Mouse (Mus musculus) midbrain, embryonic 11.5 days (tissue): Measurements from ENCODE around the gene Slc9a9. TPM values are rescaled to one million over a fixed set of nuclear protein-coding genes. Genes with fewer than 3 reads are reported as not detected.

ENCODE experiments used
- ATAC-seq: fragments of 200-750 bp; cut with Nextera tagmentation; 2 replicates; pipeline ENCODE4 v1.8.0; 2017; ENCODE audit warnings: moderate TSS enrichment, moderate library complexity; ENCODE audit not compliant: low FRiP score
- DNase-seq: peaks from one replicate; pipeline ENCODE4 v3.0.0; 2015; ENCODE audit warnings: low spot score; ENCODE audit errors: missing footprints
- H3K27ac ChIP-seq: fragments of 300-500 bp; sonication (generic); 2 replicates; pipeline ENCODE4 v1.5.1; 2014; ENCODE audit warnings: low read depth, low read length
- H3K27me3 ChIP-seq: fragments of 300-500 bp; sonication (generic); 2 replicates; pipeline ENCODE4 v1.6.1; 2014; ENCODE audit warnings: mild to moderate bottlenecking, low read length, moderate library complexity, mixed read lengths; ENCODE audit not compliant: control insufficient read depth, insufficient read depth
- H3K36me3 ChIP-seq: fragments of 300-500 bp; sonication (generic); 2 replicates; pipeline ENCODE4 v1.6.1; 2014; ENCODE audit warnings: mild to moderate bottlenecking, low read length, moderate library complexity, mixed read lengths; ENCODE audit not compliant: control insufficient read depth, insufficient read depth
- H3K4me1 ChIP-seq: fragments of 300-500 bp; sonication (generic); 2 replicates; pipeline ENCODE4 v1.6.1; 2014; ENCODE audit warnings: low read length; ENCODE audit not compliant: control insufficient read depth, insufficient read depth
- H3K4me2 ChIP-seq: fragments of 300-500 bp; sonication (generic); 2 replicates; pipeline ENCODE4 v1.6.1; 2014; ENCODE audit warnings: mild to moderate bottlenecking, moderate library complexity
- H3K4me3 ChIP-seq: fragments of 300-500 bp; sonication (generic); 2 replicates; pipeline ENCODE4 v1.5.1; 2014; ENCODE audit warnings: low read depth, low read length
- H3K9ac ChIP-seq: fragments of 300-500 bp; sonication (generic); 2 replicates; pipeline ENCODE4 v1.6.1; 2014; ENCODE audit warnings: low read length
- H3K9me3 ChIP-seq: fragments of 300-500 bp; sonication (generic); 2 replicates; pipeline ENCODE4 v1.6.1; 2016; ENCODE audit warnings: low read length; ENCODE audit not compliant: control insufficient read depth
- WGBS: fragments of 180-500 bp; shearing (Covaris S2); extraction: QIAGEN DNeasy Blood & Tissue Kit; methylation state at CpG from one replicate; pipeline ENCODE4 v1.1.7; 2014; 5-methylcytosine and 5-hydroxymethylcytosine counted together
- polyA plus RNA-seq: library from polyadenylated mRNA; unstranded; fragments of >200 nt; fragmentation: Nextera tagmentation; extraction: Ambion mirVana; gene quantifications from 2 replicates; pipeline ENCODE4 v1.2.1, GENCODE M21; 2014

Slc9a9 gene
- polyA plus RNA-seq, 1 experiment from 2014 or later: 3.3 TPM

DNA sequence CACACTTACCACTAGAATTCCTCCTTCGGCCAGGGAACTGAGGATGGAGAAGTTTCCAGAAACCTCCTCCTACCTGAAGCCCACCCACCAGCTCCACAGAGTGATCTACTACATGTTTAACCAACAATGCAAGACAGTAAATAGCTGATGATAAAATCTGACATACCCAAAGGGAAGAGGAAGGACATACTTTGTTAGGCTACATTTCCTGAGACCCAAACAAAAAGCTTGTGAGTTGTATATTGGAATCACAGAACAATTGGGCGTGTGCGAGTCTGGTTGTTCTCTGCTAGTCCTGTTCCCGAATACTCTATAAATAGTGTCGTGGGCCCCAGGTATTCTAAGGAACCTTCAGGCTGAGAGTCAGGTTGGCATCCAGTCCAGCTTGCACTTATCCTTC lies 551.6 kb downstream of the Slc9a9 start:
- DNase-seq: no peak
- Histone ChIP-seq H3K4me3 (no peak overlapping the region), H3K4me2 (no peak overlapping the region), H3K27me3 (no peaks in the 10 kb centered on the region), H3K9ac (no peak overlapping the region), H3K9me3 (no peaks in the 10 kb centered on the region), H3K36me3 (no peaks in the 10 kb centered on the region), H3K27ac (no peak overlapping the region), H3K4me1 (no peaks in the 10 kb centered on the region)
- ATAC-seq: no peak
- WGBS: 93% methylated on average over 5 of the region's 5 CpGs

DNA sequence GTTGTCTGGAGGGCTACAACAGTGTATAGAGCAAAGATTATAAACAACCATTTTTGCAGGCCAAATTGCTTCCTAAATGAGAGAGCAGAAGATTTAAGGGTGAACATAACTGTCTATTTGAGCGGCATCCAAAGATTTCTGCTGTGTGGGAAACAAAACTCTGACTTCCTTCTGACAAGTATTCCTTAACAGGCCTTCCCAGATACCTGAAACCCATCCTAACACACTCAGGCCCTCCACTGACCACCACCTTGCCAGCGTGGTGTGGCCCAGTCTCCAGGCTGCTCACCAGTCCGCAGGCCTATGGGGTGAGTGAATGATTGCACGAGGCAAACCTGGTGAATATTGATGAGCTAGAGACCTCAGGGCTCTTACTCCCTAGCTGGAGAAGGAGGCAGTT lies 557.3 kb downstream of the Slc9a9 start:
- WGBS: 70% methylated on average over 4 of the region's 4 CpGs
- no peak for ATAC-seq

DNA sequence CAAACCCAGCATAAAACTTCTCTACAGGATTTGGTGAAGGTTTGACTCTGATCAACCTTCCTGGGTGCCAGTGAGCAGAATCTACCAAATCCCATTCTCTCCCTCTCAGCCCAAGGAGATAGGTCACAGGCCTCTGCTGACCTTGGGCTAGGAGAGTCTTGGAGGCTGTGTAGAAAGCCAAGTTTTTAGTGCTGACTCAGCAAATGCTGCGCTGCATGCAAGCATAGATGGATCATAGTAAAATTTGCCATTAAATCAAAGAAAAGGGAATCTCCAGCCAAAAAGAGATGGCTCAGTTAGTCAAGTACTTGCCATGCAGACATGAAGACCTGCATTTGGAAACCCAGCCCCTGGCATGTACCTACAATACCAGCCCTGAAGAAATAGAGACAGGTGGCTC lies 558.4 kb downstream of the Slc9a9 start:
- Histone ChIP-seq H3K9me3 (no peaks in the 10 kb centered on the region), H3K4me2 (no peak overlapping the region), H3K4me1 (no peaks in the 10 kb centered on the region), H3K27me3 (no peaks in the 10 kb centered on the region), H3K27ac (no peak overlapping the region), H3K4me3 (no peak overlapping the region), H3K9ac (no peak overlapping the region), H3K36me3 (no peaks in the 10 kb centered on the region)
- WGBS: 100% methylated on average over 1 of the region's 1 CpGs
- DNase-seq (no peak), ATAC-seq (no peak)

More for the DNA sequence above, 557.3 kb downstream of the Slc9a9 start:
- no peak overlapping the region for H3K4me2 ChIP-seq
- DNase-seq: no peak
- H3K9ac ChIP-seq: no peak overlapping the region
- no peak overlapping the region for H3K27ac ChIP-seq
- H3K4me1 ChIP-seq: no peaks in the 10 kb centered on the region
- H3K9me3 ChIP-seq: no peaks in the 10 kb centered on the region
- H3K36me3 ChIP-seq: no peaks in the 10 kb centered on the region
- H3K4me3 ChIP-seq: no peak overlapping the region
- H3K27me3 ChIP-seq: no peaks in the 10 kb centered on the region

DNA sequence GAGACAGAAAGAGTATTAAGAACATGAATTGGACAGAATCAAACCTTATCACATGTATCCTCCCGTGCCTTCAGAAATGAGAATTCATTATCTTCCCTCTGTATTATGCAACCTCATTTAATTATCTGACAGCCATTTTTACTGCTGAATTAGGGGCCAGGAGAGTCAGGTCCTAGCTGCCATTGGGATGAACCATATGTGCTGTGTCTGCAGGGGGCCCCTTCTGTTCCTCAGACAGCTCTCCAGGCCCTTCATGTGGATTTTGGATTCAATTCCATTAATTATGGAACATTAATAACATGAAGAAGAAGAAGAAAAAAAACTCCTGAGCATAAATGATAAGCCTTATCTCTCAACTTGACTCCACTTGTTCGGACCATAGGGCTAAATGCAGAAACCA lies 559.4 kb downstream of the Slc9a9 start:
- no peak for ATAC-seq
- Histone ChIP-seq H3K36me3 (no peaks in the 10 kb centered on the region), H3K4me1 (no peaks in the 10 kb centered on the region), H3K9me3 (no peaks in the 10 kb centered on the region), H3K4me3 (no peak overlapping the region), H3K27me3 (no peaks in the 10 kb centered on the region), H3K4me2 (no peak overlapping the region), H3K9ac (no peak overlapping the region), H3K27ac (no peak overlapping the region)
- 82% methylated on average over 2 of the region's 2 CpGs for WGBS
- no peak for DNase-seq

DNA sequence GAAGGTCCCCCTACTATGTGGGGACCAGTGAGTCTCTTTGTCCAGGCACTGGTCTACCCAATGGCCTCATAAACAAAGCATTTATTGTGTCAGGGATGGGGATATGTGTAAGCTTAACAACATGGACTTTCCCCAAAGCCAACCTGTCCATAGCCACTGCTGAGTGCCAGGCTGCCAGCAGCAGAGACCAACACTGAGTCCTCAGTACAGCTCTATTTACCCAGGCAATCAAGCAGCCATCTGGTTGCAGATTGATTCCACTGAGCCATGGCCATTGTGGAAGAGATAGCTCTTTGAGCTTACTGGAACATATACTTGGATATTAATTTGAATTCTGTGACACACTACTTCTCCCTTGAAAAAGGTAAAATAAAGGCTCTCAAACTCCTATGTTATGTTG lies 570.2 kb downstream of the Slc9a9 start:
- Histone ChIP-seq H3K27me3 (no peaks in the 10 kb centered on the region), H3K4me1 (no peaks in the 10 kb centered on the region), H3K9me3 (no peaks in the 10 kb centered on the region; the same call in 1 of the 2 replicates), H3K36me3 (no peaks in the 10 kb centered on the region), H3K4me2 (no peak overlapping the region), H3K4me3 (no peak overlapping the region), H3K27ac (no peak overlapping the region), H3K9ac (no peak overlapping the region)
- no peak for ATAC-seq
- DNase-seq: no peak

DNA sequence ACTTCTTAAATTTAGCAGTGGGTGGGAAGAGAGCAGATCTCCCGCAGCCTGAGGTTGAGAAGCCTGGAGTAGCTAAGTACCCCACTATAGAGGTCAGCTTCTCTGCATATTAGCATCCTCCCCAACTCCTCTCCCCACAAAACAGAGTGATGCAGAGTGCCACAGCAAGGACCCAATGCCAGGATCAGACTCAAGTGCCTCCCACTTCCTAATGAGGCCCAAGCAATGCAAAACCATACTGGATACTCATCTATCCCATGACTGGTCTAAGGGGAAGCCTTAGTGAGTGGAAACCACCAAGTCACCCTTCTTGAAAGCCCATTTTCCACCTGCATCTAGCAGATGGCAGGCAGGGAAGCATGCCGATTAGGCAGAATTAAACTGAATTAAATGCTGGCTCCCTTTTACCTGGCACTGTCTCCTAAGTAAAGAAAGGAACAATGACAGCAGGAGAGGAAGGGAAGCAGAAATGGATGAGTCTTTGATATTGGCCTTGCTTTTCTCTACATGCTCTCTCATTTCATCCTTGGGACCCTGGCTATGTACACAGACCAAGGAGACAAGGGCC lies 573.0 kb downstream of the Slc9a9 start:
- H3K4me3 ChIP-seq: no peak overlapping the region
- no peaks in the 10 kb centered on the region for H3K27me3 ChIP-seq
- WGBS: 94% methylated on average over 2 of the region's 2 CpGs
- ATAC-seq (no peak), DNase-seq (no peak)
- H3K9ac ChIP-seq: no peak overlapping the region
- no peaks in the 10 kb centered on the region for H3K9me3 ChIP-seq
- no peaks in the 10 kb centered on the region for H3K4me1 ChIP-seq
- no peaks in the 10 kb centered on the region for H3K36me3 ChIP-seq
- no peak overlapping the region for H3K4me2 ChIP-seq
- H3K27ac ChIP-seq: no peak overlapping the region

DNA sequence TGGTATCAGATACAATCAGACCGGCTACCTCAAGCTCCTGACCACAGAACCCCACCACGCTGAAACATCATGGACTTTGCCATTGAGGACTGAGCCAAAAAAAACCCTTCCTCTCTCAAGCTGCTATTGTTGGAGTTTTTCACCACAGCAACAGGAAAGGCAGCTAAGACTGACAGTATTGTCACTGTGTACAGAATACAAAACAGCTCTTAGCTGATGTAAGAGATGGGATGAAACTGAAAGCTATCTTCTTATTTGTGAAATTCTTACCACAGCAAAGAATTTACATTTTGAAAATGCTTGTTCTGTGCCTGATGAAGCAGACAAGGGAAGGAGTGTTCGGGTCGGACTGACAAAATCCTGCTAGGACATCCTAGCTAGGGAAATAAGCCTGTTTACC lies 584.5 kb downstream of the Slc9a9 start:
- no peak for ATAC-seq
- Histone ChIP-seq H3K4me3 (no peak overlapping the region), H3K36me3 (no peaks in the 10 kb centered on the region), H3K27ac (no peak overlapping the region), H3K4me1 (no peaks in the 10 kb centered on the region), H3K4me2 (no peak overlapping the region), H3K27me3 (no peaks in the 10 kb centered on the region), H3K9ac (no peak overlapping the region), H3K9me3 (no peaks in the 10 kb centered on the region)
- DNase-seq: no peak
- WGBS: 84% methylated on average over 4 of the region's 4 CpGs

DNA sequence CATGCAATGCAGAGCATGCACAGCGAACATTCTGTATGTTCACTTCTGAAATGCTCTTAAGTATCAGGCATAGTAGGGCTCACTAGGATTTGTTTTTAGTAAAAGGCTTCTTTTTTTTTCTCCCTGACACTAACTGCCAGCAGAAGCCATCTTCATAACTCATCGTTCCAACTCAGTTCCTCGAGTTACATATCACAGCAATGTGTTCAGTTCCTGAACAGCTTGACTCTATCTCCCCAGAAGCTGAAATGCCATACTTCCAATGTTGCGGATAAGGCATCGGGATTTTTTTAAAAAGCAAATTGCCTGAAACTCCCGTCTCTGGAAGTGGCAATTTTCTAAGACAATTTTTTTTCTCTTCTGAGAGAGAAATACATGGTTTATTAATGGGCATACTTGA lies 586.1 kb downstream of the Slc9a9 start:
- H3K4me1 ChIP-seq: no peaks in the 10 kb centered on the region
- 90% methylated on average over 6 of the region's 6 CpGs for WGBS

DNA sequence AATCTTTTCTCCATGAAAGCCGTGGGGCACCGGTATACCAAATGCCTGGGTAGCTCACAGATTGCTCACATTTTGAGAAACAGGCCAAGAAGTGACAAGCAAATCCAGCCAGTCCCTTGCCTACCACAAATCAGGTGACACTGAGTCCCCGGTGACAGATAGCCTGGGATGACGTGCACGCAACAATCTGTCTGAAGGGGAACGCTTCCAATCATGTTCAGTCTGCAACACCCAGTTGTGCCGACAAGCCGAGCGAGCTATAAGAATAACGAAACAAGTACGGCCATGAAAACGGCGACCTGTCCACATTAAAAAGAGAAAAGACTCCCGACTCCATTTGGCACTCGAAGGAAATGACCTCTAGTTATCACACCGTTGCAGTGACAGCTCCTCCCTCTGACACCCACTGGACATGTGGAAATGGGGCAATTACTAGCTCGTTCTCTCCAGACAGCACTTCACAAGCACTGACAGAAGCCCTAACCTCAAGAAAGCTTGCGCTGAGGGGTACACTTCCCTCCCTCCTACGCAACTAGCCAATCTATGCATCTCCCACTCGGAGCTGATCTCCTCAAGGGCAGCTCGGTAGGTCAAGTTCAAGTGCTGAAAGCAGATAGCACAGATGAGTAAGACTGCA lies 587.1 kb downstream of the Slc9a9 start:
- H3K27ac ChIP-seq: no peak overlapping the region
- H3K36me3 ChIP-seq: no peaks in the 10 kb centered on the region
- no peaks in the 10 kb centered on the region for H3K4me1 ChIP-seq
- no peak for ATAC-seq
- no peak overlapping the region for H3K9ac ChIP-seq
- 90% methylated on average over 21 of the region's 21 CpGs for WGBS
- H3K4me3 ChIP-seq: no peak overlapping the region
- DNase-seq: peak; percentile 31
- H3K4me2 ChIP-seq: no peak overlapping the region
- H3K9me3 ChIP-seq: no peaks in the 10 kb centered on the region
- no peaks in the 10 kb centered on the region for H3K27me3 ChIP-seq

More for the DNA sequence above, 586.1 kb downstream of the Slc9a9 start:
- Histone ChIP-seq H3K27ac (no peak overlapping the region), H3K36me3 (no peaks in the 10 kb centered on the region), H3K27me3 (no peaks in the 10 kb centered on the region), H3K9me3 (no peaks in the 10 kb centered on the region), H3K4me3 (no peak overlapping the region), H3K9ac (no peak overlapping the region), H3K4me2 (no peak overlapping the region)
- ATAC-seq (no peak), DNase-seq (no peak)
